Mouse (Mus musculus) gastrocnemius, adult 8-10 months (tissue): Measurements from ENCODE around the gene Hfe2. TPM values are rescaled to one million over a fixed set of nuclear protein-coding genes. Genes with fewer than 3 reads are reported as not detected.
"Not testable (repeated sequence)": the region's sequence is repeated elsewhere in the genome, so short reads cannot be mapped to it uniquely, and the experiment has no call there.

Experiments used
- DNase-seq, 2 experiments: peaks; one replicate each; pipeline ENCODE4 v3.0.0; 2022; ENCODE audit warnings: low spot score in 2 of 2
- total RNA-seq, 4 experiments: library from RNA; stranded (reverse); gene quantifications; 2 replicates each; pipeline ENCODE4 v1.2.4; 2022

Hfe2 gene
- total RNA-seq: 100 to 1,000 TPM; 562 to 917 (median 709) TPM

DNA sequence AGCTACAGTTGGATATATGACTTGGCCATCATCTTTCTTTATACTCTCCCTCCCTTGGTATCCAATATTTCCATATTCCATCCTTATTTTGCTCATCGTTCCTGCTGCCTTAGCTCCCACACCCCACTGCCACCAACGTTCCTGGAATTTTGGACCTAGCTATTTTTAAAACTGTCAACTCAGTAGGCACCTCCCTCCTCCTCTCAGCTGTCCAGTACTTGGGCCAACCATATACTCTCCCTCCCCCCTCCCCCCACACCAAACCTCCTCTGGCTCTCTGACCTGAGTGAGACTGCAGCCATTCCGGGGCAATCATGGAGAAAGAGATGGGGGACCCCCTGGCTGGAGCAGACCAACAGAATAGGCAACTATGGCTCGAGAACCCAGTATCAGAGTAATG lies at the start of gene Hfe2:
Gene Hfe2 (plus strand): TSS at position 259 of the 400 bp plus-strand sequence.
- no peak for DNase-seq

DNA sequence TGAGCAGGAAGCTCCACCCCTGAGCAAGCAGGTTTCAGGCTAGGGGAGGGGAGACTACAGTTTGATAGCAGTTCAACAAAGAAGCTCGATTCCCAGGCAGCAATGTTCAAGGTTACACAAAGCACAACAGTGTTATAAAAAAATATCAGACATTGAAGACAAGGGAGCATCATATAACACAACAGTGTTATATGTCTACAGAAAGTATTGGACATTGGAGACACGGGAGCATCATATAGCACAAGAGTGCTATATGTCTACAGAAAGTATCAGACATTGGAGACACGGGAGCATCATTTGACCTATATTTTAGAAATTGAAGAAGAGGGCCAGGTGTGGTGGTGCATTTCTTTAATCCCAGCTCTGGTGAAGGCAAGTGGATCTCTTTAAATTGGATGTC lies 47.9 kb upstream of the Hfe2 start:
- DNase-seq: no peak

DNA sequence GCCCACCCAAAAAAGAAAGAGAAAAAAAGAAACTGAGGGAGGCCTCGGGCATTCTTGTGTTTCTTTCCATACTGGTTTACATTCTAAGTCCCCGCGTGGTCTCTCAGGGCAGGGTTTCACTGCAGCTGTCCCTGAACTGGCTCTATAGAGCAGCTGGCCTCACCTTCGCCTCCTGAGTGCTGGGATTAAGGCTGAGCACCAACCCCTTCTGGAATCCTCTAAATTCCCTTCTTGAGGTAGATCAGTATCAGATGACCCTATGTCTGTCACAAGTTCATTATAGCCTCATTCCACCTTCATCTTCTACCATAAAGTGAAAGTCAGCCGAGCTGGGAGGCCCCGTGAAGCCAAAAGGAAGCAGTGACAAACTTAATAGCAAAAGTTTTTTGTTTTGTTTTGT lies 47.4 kb upstream of the Hfe2 start:
- DNase-seq: no peak

DNA sequence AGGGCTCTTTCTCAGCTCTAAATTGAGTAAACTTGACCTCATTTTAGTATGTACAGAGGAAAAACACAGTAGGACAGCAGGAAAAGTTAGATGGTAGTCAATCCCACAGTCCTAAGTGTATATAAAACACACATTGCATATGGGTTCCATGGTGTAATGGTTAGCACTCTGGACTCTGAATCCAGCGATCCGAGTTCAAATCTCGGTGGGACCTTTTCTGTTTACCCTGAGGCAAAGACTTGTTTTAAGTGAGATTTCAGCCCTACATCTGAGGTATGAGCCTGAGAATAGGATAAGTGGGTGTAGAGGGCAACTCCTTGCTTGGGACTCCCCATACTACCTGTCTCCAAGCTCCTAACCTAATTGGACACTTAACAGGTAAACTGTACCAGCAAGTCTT lies 45.7 kb upstream of the Hfe2 start:
- DNase-seq: no peak

GRCm38 (mm10) chr3:96480684-96481270 lies 44.2 kb upstream of the Hfe2 start:
- DNase-seq: peak in 1 of 2 experiments; percentile 1

DNA sequence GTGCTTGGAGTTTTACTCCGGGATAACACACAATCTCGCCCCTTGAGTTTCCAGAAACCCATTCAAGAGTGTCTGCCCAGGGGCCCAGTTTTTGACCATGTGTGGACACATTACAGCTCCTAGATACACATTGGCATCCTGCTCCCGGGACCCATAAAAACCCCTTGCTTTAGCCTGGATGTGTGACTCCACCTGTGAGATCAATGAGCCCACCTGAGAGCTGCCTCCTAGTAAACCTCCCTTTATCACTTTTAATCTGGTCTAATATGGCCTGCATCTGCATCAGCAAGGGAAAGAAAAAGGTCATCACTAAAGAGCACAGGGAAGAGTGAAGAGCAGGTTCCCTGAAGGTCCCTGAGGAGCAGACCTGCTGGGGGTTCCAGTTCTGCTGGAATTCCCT lies 43.1 kb upstream of the Hfe2 start:
- no peak for DNase-seq

GRCm38 (mm10) chr3:96482451-96482850 lies 42.5 kb upstream of the Hfe2 start:
- no peak for DNase-seq

- not testable (repeated sequence) for DNase-seq
Measured at GRCm38 (mm10) chr3:96483044-96483443, 41.9 kb upstream of the Hfe2 start.

DNA sequence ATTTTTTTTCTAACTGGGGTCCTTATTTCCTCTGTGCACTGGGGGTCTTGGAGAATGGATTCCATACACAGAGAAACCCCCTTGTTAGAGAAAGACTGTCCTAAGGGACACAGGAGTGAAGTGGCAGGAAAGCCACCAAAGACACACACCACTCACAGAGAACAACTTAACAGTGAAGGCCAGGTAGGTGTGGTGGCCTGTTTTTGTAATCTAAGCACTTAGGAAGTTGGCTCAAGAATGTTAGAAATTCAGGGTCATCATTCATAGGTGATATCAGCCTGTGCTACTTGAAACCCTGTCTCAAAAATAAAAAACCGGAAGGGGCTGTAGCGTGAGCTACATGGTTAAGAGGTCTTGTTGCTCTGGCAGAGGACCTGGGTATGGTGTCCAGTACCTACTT lies 41.0 kb upstream of the Hfe2 start:
- no peak for DNase-seq

DNA sequence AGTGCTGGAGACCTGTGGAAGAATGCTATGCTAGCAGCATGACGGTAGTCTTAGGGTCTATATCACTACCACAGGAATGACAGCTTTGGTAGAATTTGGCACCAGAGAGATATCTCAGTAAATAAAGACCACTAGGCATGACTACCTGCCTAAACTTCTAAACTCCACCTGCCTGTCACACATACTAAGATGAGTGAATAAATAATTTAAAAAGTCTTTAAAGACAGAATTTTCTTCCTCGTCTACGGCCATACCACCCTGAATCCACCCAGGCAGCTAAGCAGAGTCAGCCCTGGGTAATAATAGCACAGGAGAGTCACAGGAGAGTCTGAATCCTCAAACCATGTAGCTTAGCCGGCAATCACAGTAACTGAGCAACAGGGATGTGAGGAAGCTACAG lies 40.1 kb upstream of the Hfe2 start:
- no peak for DNase-seq

GRCm38 (mm10) chr3:96485361-96485760 lies 39.6 kb upstream of the Hfe2 start:
- DNase-seq: no peak

- not testable (repeated sequence) for DNase-seq
Measured at GRCm38 (mm10) chr3:96486064-96486827, 38.7 kb upstream of the Hfe2 start.

DNA sequence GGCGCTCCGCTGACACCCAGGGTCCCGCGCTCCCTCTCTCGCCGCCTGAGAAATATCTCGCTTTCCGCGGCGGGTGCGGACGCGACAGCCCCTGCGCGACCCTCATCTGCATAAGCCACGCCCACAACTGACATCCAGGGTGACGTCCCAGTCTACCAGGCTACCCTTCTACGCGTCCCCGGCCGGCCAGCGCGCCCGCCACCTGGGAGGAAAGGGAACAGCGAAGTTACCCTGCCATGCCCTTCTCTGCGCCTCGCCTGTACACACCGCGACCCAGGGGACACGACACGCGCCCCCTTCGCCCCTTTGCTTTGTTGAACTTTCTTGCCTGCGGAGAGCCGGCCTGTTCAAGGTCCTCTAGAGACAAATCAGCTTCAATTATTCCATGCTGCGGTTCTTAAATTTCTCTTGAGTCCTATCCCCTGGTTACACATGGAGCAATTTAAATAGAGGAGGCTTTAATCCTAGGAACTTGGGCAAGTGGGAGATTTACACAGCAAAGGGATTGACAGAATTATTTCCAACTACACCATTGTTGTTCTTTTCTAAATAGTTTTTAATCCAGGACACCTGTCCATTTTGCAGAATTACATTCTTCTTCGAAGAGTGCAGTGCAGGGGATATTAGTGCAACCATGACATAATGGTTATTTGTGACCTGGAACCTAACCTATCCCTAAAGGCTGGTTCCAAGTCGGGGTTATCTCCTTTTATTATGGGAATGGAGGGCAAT lies 38.0 kb upstream of the Hfe2 start:
- DNase-seq: not testable (repeated sequence)

GRCm38 (mm10) chr3:96487596-96488289 lies 37.2 kb upstream of the Hfe2 start:
- no peak for DNase-seq

- not testable (repeated sequence) for DNase-seq
Measured at GRCm38 (mm10) chr3:96488290-96488906, 36.6 kb upstream of the Hfe2 start.

DNA sequence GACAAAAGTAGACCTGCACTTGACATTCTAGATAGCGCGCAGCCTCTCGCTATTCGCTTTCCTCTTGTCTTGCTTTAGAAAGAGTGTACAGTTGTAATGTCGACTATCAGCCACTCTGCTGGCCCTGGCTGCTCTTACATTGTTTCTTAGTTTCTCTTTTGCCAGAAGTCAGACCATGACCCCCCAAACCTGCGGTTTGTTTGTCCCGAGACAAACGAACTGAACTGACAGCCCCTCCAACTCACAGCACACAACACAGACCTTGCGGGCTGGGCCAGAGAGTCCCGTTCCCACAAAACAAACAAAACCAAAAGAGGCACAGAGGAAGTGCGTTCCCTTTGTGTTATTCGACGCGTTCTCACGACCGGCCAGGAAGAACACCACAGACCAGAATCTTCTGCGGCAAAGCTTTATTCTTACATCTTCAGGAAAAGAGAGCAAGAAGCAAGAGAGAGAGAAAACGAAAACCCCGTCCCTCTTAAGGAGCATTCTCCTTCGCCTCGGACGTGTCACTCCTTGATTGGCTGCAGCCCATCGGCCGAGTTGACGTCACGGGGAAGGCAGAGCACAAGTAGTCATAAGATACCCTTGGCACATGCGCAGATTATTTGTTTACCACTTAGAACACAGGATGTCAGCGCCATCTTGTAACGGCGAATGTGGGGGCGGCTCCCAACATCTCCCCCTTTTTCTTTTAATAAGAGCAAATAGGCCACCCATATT lies 35.9 kb upstream of the Hfe2 start:
- not testable (repeated sequence) for DNase-seq

DNA sequence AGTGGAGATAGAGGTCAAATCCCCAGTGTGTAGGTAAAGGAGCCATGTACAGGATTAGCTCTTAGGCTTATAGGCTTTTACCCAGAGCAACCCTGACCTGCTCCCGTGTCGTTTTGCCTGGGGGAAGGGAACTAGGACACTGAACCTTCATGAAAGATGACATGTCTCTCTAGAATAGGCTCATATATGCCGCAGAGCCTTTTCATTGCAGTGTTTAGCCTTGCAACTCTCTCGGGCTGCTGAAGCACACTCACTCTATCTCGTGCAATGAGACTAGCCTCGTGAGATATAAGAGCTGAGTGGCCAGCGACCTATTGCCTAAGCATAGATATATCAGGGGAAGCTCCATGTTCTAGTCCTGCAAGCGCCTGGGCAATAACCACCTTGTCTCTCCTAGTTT lies 35.3 kb upstream of the Hfe2 start:
- peak in 1 of 2 experiments; percentile 1 for DNase-seq

DNA sequence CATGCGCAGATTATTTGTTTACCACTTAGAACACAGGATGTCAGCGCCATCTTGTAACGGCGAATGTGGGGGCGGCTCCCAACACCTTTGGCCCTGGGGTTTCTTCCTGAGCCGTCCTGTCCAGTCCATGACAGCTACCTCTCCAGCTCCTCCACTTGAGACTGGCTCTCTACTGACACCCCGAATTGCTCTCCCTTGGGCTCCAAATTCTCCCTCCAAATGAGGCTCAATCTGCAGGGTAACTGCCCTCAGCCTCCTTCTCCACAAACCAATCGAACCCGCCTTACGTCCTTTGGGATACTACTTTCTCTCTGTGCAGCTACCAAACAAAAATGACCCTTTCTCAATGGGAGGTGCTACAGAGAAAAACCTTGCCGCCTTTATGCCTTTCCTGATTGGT lies 30.5 kb upstream of the Hfe2 start:
- DNase-seq: not testable (repeated sequence)

DNA sequence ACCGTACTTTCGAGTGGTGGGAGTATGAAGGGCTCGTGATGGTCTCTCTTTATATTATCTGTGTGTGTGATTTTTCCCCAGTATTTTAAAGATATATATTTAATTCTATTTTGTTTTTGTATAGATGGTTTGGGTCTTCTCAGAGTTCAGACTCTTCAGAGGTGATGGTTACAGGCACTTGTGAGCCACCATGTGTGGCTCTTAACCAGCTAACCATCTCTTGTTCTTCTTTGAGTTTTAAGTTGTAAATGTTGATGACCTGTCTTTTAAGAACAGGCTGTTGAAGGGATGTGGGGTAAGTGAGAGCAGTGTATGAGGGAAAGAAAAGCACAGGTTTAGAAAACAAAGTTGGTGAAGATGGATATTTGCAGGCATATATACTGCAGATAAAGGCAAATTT lies 30.1 kb upstream of the Hfe2 start:
- DNase-seq: no peak

- peak in 1 of 2 experiments; percentile 1 for DNase-seq
Measured at GRCm38 (mm10) chr3:96495490-96496210, 29.3 kb upstream of the Hfe2 start.
